Mouse (Mus musculus) kidney, embryonic 16.5 days (tissue): ENCODE results near the gene Cntnap2. TPM values are rescaled to one million over a fixed set of nuclear protein-coding genes. Genes with fewer than 3 reads are reported as not detected.
A peak's percentile ranks its signal among the peaks of the same experiment; 100 is the strongest.

Experiments
- ATAC-seq: fragments of 200-750 bp; cut with Nextera tagmentation; 2 replicates; pipeline ENCODE4 v1.8.0; 2017; ENCODE audit warnings: moderate TSS enrichment; ENCODE audit not compliant: low FRiP score, low TSS enrichment
- H3K27ac ChIP-seq: fragments of 300-500 bp; sonication (generic); 2 replicates; pipeline ENCODE4 v1.5.1; 2014; ENCODE audit warnings: low read length
- H3K27me3 ChIP-seq: fragments of 300-500 bp; sonication (generic); 2 replicates; pipeline ENCODE4 v1.6.1; 2014; ENCODE audit warnings: low read length, control low read depth, mixed read lengths; ENCODE audit not compliant: insufficient read depth
- H3K36me3 ChIP-seq: fragments of 300-500 bp; sonication (generic); 2 replicates; pipeline ENCODE4 v1.6.1; 2014; ENCODE audit warnings: low read length, control low read depth, mixed read lengths; ENCODE audit not compliant: insufficient read depth
- H3K4me1 ChIP-seq: fragments of 300-500 bp; sonication (generic); 2 replicates; pipeline ENCODE4 v1.6.1; 2014; ENCODE audit warnings: low read length, control low read depth, mixed read lengths; ENCODE audit not compliant: insufficient read depth
- H3K4me2 ChIP-seq: fragments of 300-500 bp; sonication (generic); replicated peaks from 2 replicates; pipeline ENCODE4 v1.6.1; 2014; ENCODE audit warnings: low read depth, low read length
- H3K4me3 ChIP-seq: fragments of 300-500 bp; sonication (generic); 2 replicates; pipeline ENCODE4 v1.5.1; 2014; ENCODE audit warnings: mild to moderate bottlenecking, low read length
- H3K9ac ChIP-seq: fragments of 300-500 bp; sonication (generic); replicated peaks from 2 replicates; pipeline ENCODE4 v1.6.1; 2014; ENCODE audit warnings: low read length
- H3K9me3 ChIP-seq: fragments of 300-500 bp; sonication (generic); 2 replicates; pipeline ENCODE4 v1.6.1; 2016; ENCODE audit warnings: low read length, control low read depth
- WGBS: fragments of 180-500 bp; shearing (Covaris S2); extraction: QIAGEN DNeasy Blood & Tissue Kit; methylation state at CpG from one replicate; pipeline ENCODE4 v1.1.7; 2014; 5-methylcytosine and 5-hydroxymethylcytosine counted together
- polyA plus RNA-seq: library from polyadenylated mRNA; unstranded; fragments of >200 nt; fragmentation: Nextera tagmentation; extraction: Ambion mirVana; gene quantifications from 2 replicates; pipeline ENCODE4 v1.2.1, GENCODE M21; 2015

Cntnap2 gene
- polyA plus RNA-seq, 1 experiment from 2014 or later = 2.2 TPM

DNA sequence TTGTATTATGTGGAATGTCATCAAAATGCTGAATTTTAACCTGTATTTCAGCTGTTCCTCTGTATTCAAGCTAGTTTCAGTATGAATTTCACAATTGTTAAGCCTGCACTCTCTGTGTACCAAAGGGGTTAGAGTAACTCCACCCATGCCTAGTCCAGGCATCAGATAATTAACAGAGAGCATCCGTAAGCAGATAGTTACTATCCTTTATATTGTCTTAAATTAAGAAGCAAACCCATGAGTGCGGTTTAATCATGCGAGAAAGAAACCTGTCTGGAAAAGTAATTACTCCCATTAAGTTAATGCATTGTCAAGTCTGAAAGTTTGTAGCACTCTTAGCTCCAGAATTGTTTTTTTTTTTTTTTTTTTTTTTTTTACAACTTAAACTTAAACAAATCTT lies 258.3 kb downstream of the Cntnap2 start:
- Histone ChIP-seq H3K4me3 (no peak overlapping the region), H3K9ac (no peak overlapping the region), H3K4me1 (no peaks in the 10 kb centered on the region), H3K4me2 (no peak overlapping the region), H3K27me3 (no peaks in the 10 kb centered on the region), H3K27ac (no peak overlapping the region), H3K36me3 (no peaks in the 10 kb centered on the region), H3K9me3 (no peaks in the 10 kb centered on the region)
- WGBS = 44% methylated on average over 3 of the region's 3 CpGs
- ATAC-seq = no peak; the same call in 1 of the 2 replicates

GRCm38 (mm10) chr6:45323505-45323904 lies 264.3 kb downstream of the Cntnap2 start:
- no peak overlapping the region for H3K4me3 ChIP-seq
- H3K4me1 ChIP-seq = no peaks in the 10 kb centered on the region
- no peak for ATAC-seq
- no peak overlapping the region for H3K4me2 ChIP-seq
- H3K27me3 ChIP-seq = no peaks in the 10 kb centered on the region
- no peaks in the 10 kb centered on the region for H3K9me3 ChIP-seq
- no peaks in the 10 kb centered on the region for H3K36me3 ChIP-seq
- WGBS = 8% methylated on average over 2 of the region's 2 CpGs
- H3K9ac ChIP-seq = no peak overlapping the region
- no peak overlapping the region for H3K27ac ChIP-seq

DNA sequence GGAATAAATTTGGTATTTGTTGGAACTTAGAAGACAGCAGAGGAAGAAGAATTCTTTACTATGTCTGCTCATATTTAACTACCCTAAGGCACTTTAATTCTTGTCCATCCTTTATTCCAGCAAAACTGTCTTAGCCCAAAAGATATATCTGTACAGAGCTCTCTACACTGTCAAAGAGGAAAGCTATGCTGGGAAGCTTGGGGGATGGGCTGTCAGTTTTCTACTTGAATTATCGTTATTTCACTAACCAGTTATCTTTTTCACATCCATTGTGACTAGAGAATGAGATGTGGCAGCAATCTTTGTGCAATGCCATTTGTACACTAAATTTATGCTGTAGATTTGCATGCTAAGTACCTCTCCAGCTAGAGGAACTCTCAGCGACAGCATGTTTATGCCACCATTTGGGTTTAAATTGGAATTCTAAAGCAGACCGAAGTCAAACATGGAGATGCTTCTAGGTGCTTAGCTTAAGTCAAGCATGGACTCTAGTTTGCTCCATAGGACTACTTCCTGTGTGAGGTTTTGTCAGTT lies 268.9 kb downstream of the Cntnap2 start:
- no peak for ATAC-seq

GRCm38 (mm10) chr6:45345396-45345795 lies 286.2 kb downstream of the Cntnap2 start:
- H3K4me3 ChIP-seq = no peak overlapping the region
- no peaks in the 10 kb centered on the region for H3K9me3 ChIP-seq
- H3K9ac ChIP-seq = no peak overlapping the region
- H3K4me2 ChIP-seq = no peak overlapping the region
- no peaks in the 10 kb centered on the region for H3K4me1 ChIP-seq
- ATAC-seq = no peak; the same call in 1 of the 2 replicates
- H3K27ac ChIP-seq = no peak overlapping the region
- WGBS = 30% methylated on average over 2 of the region's 2 CpGs
- H3K27me3 ChIP-seq = no peaks in the 10 kb centered on the region
- H3K36me3 ChIP-seq = no peaks in the 10 kb centered on the region

More for the DNA sequence above, 268.9 kb downstream of the Cntnap2 start:
- Histone ChIP-seq H3K36me3 (no peaks in the 10 kb centered on the region), H3K9me3 (no peaks in the 10 kb centered on the region), H3K27ac (no peak overlapping the region), H3K9ac (no peak overlapping the region), H3K4me2 (no peak overlapping the region), H3K27me3 (no peaks in the 10 kb centered on the region), H3K4me3 (no peak overlapping the region), H3K4me1 (no peaks in the 10 kb centered on the region)
- over 99% methylated on average over 3 of the region's 3 CpGs for WGBS

DNA sequence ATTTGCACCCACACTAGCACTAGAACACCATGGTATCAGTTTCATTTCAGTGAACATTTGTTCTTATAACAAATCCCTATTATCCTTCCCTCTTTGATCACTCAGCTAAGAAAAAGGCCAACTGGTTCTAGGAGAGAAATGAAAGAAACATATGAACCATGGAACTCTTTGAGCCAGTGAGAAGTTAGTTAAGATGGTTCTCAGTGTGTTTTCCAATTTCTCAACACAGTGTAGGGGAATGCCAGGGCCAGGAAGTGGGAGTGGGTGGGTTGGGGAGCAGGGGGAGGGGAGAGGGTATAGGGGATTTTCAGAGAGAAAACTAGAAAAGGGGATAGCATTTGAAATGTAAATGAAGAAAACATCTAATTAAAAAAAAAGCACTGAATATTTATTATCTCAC lies 286.8 kb downstream of the Cntnap2 start:
- ATAC-seq = peak; percentile 75; the same call in 1 of the 2 replicates
- Histone ChIP-seq H3K9me3 (no peaks in the 10 kb centered on the region), H3K27ac (no peak overlapping the region), H3K9ac (no peak overlapping the region), H3K4me2 (no peak overlapping the region), H3K4me3 (no peak overlapping the region), H3K4me1 (no peaks in the 10 kb centered on the region), H3K36me3 (no peaks in the 10 kb centered on the region), H3K27me3 (no peaks in the 10 kb centered on the region)

- no peaks in the 10 kb centered on the region for H3K27me3 ChIP-seq
- H3K27ac ChIP-seq = no peak overlapping the region
- H3K36me3 ChIP-seq = no peaks in the 10 kb centered on the region
- WGBS = 7% methylated on average over 1 of the region's 1 CpGs
- H3K9me3 ChIP-seq = no peaks in the 10 kb centered on the region
- H3K9ac ChIP-seq = no peak overlapping the region
- ATAC-seq = no peak
- no peaks in the 10 kb centered on the region for H3K4me1 ChIP-seq
- no peak overlapping the region for H3K4me3 ChIP-seq
- H3K4me2 ChIP-seq = no peak overlapping the region
These were observed 307.3 kb downstream of the Cntnap2 start for GRCm38 (mm10) chr6:45366442-45366841.

DNA sequence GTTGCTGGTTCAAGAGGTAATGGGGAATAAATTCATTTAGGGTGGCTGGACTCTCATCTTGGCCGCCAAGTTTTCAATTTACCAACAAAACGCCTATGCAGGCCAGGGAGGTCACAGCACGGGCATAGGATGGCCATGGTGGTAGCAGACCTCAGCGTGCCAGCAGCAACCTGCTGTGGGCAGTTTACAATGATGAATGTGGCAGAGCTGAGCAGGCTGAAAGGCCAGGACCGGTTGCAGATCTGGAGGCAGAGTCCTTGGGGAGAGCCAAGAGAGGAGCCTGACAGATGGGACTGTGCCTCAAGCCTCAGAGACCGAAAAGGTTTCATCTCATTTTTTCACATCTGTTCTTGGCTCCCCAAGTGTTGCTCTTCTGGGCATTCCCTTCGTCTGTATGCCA lies 322.0 kb downstream of the Cntnap2 start:
- no peaks in the 10 kb centered on the region for H3K9me3 ChIP-seq
- no peak overlapping the region for H3K4me3 ChIP-seq
- H3K27me3 ChIP-seq = no peaks in the 10 kb centered on the region
- H3K9ac ChIP-seq = no peak overlapping the region
- H3K36me3 ChIP-seq = no peaks in the 10 kb centered on the region
- no peak for ATAC-seq
- no peak overlapping the region for H3K4me2 ChIP-seq
- WGBS = 81% methylated on average over 7 of the region's 7 CpGs
- no peak overlapping the region for H3K27ac ChIP-seq
- no peaks in the 10 kb centered on the region for H3K4me1 ChIP-seq

DNA sequence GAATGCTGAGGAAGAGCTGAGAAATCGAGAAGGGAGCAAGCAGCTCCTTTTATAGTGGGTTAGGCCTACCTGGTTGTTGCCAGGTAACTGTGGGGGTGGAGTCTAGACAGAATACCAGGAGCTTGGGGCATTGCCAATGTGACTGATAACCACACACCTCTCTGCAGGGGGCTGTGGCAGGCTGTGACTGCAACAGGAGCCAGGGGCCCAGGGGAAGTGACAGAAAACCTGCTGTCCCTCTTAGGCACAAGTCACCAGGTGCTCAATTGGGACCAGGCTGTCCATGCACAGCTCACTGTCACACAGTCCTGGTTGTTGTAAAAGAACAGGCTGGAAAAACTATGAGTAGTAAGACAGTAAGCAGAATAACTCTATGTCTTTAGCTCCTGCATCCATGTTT lies 329.9 kb downstream of the Cntnap2 start:
- Histone ChIP-seq H3K4me2 (no peak overlapping the region), H3K36me3 (no peaks in the 10 kb centered on the region), H3K9me3 (no peaks in the 10 kb centered on the region), H3K4me3 (no peak overlapping the region), H3K27ac (no peak overlapping the region), H3K4me1 (no peaks in the 10 kb centered on the region), H3K27me3 (no peaks in the 10 kb centered on the region), H3K9ac (no peak overlapping the region)
- WGBS = 47% methylated on average over 1 of the region's 1 CpGs
- no peak for ATAC-seq

DNA sequence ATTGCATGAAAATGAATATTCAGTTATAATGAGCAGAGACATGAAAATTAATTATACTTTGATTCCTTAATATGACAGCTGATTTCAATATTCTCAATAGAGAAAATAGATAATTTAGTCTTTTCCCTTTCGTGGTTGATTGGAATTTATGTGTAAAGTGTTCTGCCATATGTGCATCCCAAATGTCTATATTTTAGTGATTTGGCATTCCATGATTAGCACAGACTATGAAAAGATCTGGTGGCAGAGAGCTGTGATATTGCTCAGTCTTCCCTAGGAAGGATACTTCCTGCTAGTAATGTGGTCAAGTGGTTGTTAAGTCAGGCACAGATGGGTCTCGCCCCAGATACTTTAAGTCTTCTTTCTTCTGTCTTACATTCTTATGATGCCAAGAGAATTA lies 354.5 kb downstream of the Cntnap2 start:
- Histone ChIP-seq H3K27ac (no peak overlapping the region), H3K4me3 (no peak overlapping the region), H3K27me3 (no peaks in the 10 kb centered on the region), H3K9me3 (no peaks in the 10 kb centered on the region), H3K4me1 (no peaks in the 10 kb centered on the region), H3K9ac (no peak overlapping the region), H3K36me3 (no peaks in the 10 kb centered on the region), H3K4me2 (no peak overlapping the region)
- no peak for ATAC-seq
- WGBS = 86% methylated on average over 2 of the region's 2 CpGs

GRCm38 (mm10) chr6:45455424-45455823 lies 396.3 kb downstream of the Cntnap2 start:
- Histone ChIP-seq H3K36me3 (no peaks in the 10 kb centered on the region), H3K27me3 (no peaks in the 10 kb centered on the region), H3K27ac (no peak overlapping the region), H3K4me2 (no peak overlapping the region), H3K4me3 (no peak overlapping the region), H3K9me3 (no peaks in the 10 kb centered on the region), H3K4me1 (no peaks in the 10 kb centered on the region), H3K9ac (no peak overlapping the region)
- ATAC-seq = no peak
- 93% methylated on average over 1 of the region's 1 CpGs for WGBS
